Mouse (Mus musculus) brain, embryonic 14.5 days (tissue): ENCODE results near the gene Trak1. TPM values are rescaled to one million over a fixed set of nuclear protein-coding genes. Genes with fewer than 3 reads are reported as not detected.

Source experiments
- DNase-seq: peaks from one replicate; pipeline ENCODE4 v3.0.0-alpha.2; 2011; ENCODE audit warnings: low read depth
- CTCF ChIP-seq: fragments of 200-500 bp; IDR thresholded peaks from 2 replicates; pipeline ENCODE4 v1.5.1; 2012; ENCODE audit warnings: inconsistent platforms, mild to moderate bottlenecking, moderate library complexity, borderline replicate concordance; ENCODE audit not compliant: insufficient read depth, insufficient read length; ENCODE audit errors: extremely low read depth
- POLR2A ChIP-seq: fragments of 200-500 bp; IDR thresholded peaks from 2 replicates; pipeline ENCODE4 v1.6.1; 2012; ENCODE audit warnings: mild to moderate bottlenecking, inconsistent platforms, borderline replicate concordance; ENCODE audit not compliant: poor library complexity, insufficient read depth, insufficient read length, severe bottlenecking; ENCODE audit errors: extremely low read depth
- polyA plus RNA-seq: library from polyadenylated mRNA; depleted of rRNA; stranded (reverse); fragments of >200 nt; gene quantifications from 2 replicates; pipeline ENCODE4 v1.2.3, GENCODE M21; 2012

Trak1 gene
- polyA plus RNA-seq, 1 experiment = 77.7 TPM

DNA sequence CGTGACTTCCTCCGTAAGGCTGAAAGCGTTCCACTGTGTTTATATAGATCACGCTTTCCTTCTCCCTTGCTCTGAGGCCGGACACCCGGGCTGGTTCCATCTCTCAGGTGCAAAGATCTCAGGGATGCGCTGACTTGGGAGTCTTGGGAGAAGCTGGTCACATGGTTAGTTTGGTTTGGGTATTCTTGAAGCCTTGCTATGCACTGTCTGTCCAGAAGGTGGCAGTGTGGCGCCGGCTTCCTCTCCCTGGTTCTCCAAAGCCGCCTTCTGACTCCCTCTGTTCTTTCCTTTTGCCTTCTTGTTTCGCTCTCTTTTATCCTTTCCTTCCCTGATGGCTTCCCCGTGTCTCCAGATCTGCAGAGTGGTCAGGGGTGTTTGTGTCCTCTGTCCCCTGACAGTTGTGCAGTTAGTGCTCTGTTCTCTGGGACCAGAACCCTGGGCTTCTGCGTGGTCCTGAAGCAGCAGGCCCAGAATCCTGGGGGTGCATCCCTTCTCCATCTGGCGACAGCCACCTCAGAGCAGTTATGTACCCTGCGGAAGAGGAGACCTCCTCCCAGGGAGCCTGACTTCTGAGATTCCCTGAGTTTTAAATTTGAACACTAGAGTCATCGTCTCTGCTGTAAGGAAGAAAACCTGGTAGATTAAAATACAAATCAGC, 87.9 kb downstream of the Trak1 start:
- TF ChIP-seq POLR2A = no peak
- TF ChIP-seq CTCF = peak; percentile 98
- peak; percentile 87 for DNase-seq

DNA sequence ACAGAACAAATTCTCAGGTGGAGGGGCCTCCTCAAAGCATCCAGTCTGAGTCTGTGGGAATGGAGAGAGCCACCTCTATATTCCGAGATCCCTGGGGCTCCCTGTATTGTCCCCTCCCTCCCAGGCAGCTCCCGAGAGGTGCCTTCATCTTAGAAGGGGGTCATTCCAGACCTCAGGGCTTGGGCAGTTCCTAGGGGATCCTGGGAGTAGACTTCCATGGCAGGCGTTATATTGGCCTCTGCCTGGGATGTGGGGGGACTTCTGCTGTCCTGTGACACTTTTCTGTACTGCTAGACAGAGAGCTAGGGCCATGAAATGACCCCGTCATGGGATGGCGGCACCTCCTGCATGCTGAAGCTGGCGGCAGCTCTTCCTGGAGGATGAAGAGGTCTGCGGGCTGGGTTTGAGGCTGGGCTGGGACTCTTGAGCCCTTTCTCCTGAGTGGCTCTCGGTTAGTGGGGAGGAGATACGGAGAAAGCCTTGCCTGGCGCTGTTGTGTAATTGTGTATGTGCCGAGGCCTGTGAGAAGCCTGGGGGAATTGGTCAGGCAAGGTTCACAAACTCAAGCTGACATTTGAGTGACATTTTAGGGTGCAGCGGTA, 88.5 kb downstream of the Trak1 start:
- TF ChIP-seq CTCF (no peak), POLR2A (no peak)
- no peak for DNase-seq

DNA sequence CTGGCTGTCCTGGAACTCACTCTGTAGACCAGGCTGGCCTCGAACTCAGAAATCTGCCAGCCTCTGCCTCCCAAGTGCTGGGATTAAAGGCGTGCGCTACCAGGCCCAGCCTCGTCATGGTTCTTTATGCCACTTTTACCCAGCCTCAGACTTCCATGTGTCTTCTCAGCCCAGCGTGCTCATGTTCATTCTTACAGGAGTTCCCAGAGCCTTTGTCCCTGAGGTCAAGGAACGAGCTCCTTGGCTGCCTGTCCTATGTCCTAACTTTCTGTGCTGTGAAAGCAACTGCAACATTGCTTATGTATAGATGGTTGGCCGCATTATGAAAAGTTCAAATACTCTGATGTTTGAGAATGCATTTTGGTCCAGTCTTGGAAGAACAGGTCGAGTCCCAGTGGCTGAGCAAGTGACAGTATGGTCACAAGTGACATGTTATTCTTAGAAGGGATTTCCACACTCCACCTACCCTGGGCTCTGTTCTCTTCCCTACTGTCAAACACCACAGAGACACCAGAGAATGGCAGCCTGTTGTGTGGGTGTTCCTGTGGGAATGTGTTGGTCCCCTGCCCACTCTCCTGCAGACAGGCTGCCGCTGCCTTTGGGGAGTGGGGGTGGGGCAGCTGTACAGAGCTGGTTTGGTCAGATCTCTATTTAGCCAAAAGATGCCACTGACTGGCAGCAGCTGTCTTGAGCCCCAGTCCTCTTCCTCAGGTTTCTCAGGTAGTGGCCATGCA, 90.4 kb downstream of the Trak1 start:
- TF ChIP-seq POLR2A = no peak
- TF ChIP-seq CTCF = no peak
- peak; percentile 55 for DNase-seq

GRCm38 (mm10) chr9:121388273-121388931, 91.1 kb downstream of the Trak1 start:
- DNase-seq = no peak
- TF ChIP-seq POLR2A (no peak), CTCF (no peak)

DNA sequence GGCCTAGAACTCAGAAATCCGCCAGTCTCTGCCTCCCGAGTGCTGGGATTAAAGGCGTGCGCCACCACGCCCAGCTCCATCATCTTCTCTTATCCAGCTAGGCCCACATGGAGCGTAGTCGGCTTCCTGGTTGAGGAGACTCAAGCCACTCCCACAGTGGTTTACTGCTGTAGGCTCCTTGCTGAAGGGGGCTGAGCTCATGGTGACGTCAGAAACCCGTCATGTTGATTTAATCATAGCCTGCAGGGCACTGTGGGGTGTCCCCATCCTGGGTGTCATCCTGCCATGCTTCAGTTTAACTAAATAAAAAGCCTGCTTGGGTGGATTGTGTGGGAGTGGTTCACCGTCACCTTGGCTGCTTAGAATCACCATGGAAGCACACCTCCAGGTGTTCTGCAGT, 92.0 kb downstream of the Trak1 start:
- DNase-seq = no peak
- TF ChIP-seq POLR2A (no peak), CTCF (no peak)

DNA sequence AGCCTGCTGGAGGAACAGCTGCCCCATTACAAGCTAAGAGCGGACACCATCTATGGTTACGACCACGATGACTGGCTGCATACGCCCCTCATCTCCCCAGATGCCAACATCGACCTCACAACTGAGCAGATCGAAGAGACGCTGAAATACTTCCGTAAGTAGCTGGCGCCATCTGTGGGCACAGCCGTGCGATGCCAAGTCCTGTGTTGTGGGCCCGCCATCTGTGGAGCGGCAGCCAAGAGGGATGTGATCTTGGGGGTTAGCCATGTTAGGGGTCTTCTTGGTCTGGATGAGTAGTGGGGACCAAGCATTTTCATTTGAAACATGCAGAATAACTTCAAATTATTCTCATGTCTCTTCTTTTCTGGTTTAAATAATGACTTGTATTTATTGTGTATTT, 94.6 kb downstream of the Trak1 start:
- DNase-seq = peak; percentile 63
- TF ChIP-seq CTCF (peak; percentile 19; the same call in 1 of the 2 replicates), POLR2A (no peak)

DNA sequence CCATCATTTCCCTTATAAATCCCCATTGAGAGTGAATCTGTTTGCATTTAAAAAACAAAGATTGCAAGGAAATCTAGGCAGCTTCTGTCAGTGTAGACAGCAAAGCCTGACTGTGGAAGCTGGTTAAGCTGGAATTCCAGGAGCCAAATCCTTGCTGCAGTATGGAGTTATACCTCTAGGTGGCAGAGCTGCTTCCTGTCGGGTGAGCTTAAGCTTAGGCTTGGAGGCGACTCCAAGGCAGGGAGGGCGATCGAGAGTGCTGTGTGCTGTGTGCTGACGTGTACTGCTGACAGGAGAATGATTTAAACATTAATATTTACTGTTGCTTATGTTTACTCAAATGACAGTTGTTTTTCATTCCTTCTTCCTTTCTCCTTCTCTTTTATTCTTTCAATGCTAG, 95.1 kb downstream of the Trak1 start:
- TF ChIP-seq POLR2A = no peak
- peak; percentile 71 for TF ChIP-seq CTCF
- peak; percentile 80 for DNase-seq

DNA sequence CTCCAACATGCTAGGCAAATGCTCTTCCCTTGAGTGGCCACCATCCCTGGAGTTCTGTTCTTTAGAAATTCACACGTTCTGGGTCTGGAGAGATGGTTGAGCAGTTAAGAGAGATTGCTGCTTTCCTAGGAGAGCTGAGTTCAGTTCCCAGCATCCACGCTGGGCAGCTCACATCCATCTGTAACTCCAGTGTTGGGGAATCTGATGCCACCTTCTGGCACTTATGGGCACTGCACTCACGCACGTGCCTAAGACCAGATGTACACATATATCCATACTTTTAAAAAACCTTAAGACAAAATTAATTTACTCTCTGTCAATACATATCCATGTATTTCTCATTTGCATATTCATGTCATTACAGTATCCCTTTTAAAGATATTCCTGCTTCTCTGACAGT, 95.8 kb downstream of the Trak1 start:
- no peak for DNase-seq
- TF ChIP-seq POLR2A (no peak), CTCF (peak; percentile 32; the same call in 1 of the 2 replicates)

DNA sequence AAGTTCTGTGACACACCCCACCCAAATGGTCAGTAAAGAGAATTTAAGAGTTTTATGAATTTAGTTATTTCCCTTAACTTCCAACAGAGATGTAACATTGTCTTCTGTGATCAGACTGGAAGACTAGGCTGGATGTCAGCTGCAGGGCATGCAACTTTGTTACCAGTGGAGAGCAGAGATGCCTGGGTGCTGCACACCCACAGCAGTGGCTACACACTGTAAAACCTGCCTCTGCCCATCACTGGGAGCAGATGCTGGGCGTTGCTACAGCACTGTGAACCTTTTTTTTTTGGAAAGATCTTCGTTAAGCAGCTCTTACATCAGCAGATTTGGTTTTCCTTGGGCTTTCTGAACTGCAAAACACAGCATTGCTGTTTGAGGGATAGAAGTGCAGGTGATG, 97.6 kb downstream of the Trak1 start:
- no peak for DNase-seq
- no peak for TF ChIP-seq CTCF
- TF ChIP-seq POLR2A = no peak

GRCm38 (mm10) chr9:121395812-121396211, 98.5 kb downstream of the Trak1 start:
- no peak for DNase-seq
- no peak for TF ChIP-seq CTCF
- no peak for TF ChIP-seq POLR2A

GRCm38 (mm10) chr9:121398100-121398760, 100.9 kb downstream of the Trak1 start:
- DNase-seq = peak; percentile 90

GRCm38 (mm10) chr9:121398761-121399160, 101.5 kb downstream of the Trak1 start:
- peak; percentile 93 for DNase-seq

More at GRCm38 (mm10) chr9:121398100-121398760, 100.9 kb downstream of the Trak1 start:
- TF ChIP-seq POLR2A = no peak
- no peak for TF ChIP-seq CTCF

More at GRCm38 (mm10) chr9:121398761-121399160, 101.5 kb downstream of the Trak1 start:
- no peak for TF ChIP-seq CTCF
- no peak for TF ChIP-seq POLR2A
